Comparison of ENCODE assay signal across 7 mouse cellular contexts in the genomic region with DNA sequence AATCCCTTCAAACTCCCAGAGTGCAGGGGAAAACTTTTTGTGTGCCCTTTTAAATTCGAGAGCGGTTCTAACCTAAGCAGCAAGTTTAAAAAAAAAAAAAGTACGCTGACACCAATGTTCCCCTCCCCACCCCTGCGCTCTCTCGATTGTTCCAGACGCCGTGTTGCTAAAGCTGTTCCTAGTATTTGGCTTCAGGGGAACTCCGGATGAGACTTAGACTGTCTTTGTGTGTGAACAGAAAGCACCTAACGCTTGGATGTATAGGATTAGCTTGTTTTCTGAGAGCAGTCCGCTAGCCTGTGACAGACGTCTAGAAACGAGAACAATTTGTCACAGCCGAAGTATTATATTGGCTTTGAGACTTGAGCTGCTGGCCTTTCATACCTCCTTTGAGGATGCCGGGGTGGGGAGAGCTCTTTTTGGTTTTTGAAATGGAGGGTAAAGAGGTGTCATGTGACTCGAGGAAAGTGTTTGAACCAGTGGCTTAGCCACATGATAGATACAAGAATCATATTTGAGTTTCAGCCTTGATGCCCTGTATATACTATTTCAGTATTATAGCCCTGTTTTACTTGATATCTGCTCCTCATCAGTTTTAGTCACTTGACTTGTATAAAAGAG. TPM values are rescaled to one million over a fixed set of nuclear protein-coding genes. Genes with fewer than 3 reads are reported as not detected.
DNase-seq lines count a peak whose midpoint lies in the region; ATAC-seq lines count a peak whose summit lies in the region.

No protein-coding gene starts in this region.

- DNase-seq in B cell, adult 2 months, result peak; percentile 35 to 42
- peak; percentile 8 to 36 for DNase-seq in CD8-positive naive resting alpha-beta T cell, adult 2 months (ENCODE audit: low read depth in 2 of 2, low spot score in 2 of 2)
- DNase-seq in embryo, embryonic 9.5 days (ENCODE audit: extremely low spot score), result peak; percentile 20
- peak; percentile 28 for DNase-seq in lung, postnatal 36 days
- peak; percentile 29 for DNase-seq in thymus, postnatal 14 days
- no peak for DNase-seq in ovary, postnatal 36 days (ENCODE audit: low spot score)

- H3K27ac ChIP-seq in hindbrain, embryonic 16.5 days (ENCODE audit: low read depth, low read length), result no peak overlapping the region

- 2% methylated on average over 15 of the region's 15 CpGs for WGBS in hindbrain, embryonic 16.5 days

- H3K4me3 ChIP-seq in hindbrain, embryonic 16.5 days (ENCODE audit: low read length), result peak overlapping the region; percentile 90

- no peaks in the 10 kb centered on the region for H3K27me3 ChIP-seq in hindbrain, embryonic 16.5 days (replicated peaks; ENCODE audit: control insufficient read depth, insufficient read depth, low read length)

- H3K4me1 ChIP-seq in hindbrain, embryonic 16.5 days (ENCODE audit: control insufficient read depth, insufficient read depth, low read depth, low read length), result peaks cover 4% of the 10 kb centered on the region

- no peaks in the 10 kb centered on the region for H3K36me3 ChIP-seq in hindbrain, embryonic 16.5 days (ENCODE audit: control insufficient read depth, insufficient read depth, low read length)

- H3K9ac ChIP-seq in hindbrain, embryonic 16.5 days (ENCODE audit: low read depth, low read length), result peak overlapping the region; percentile 87

- peak overlapping the region; percentile 92 for H3K4me2 ChIP-seq in hindbrain, embryonic 16.5 days (ENCODE audit: low read length)

- H3K9me3 ChIP-seq in hindbrain, embryonic 16.5 days (ENCODE audit: control insufficient read depth, low read length), result no peaks in the 10 kb centered on the region

- no peak for ATAC-seq in hindbrain, embryonic 16.5 days

RNA-seq across cellular contexts. Expression of gene Traf6, which starts 1.0 kb away (rescaled TPM):
- 4.1 and 5.8 TPM in 2 replicates for polyA plus RNA-seq in hindbrain, embryonic 16.5 days (2015; fragmentation: Nextera tagmentation; extraction: Ambion mirVana)

RNA-seq across cellular contexts. Expression of gene B230118H07Rik, which starts 29.9 kb away (rescaled TPM):
- 50.0 and 50.5 TPM in 2 replicates for polyA plus RNA-seq in hindbrain, embryonic 16.5 days (2015; fragmentation: Nextera tagmentation; extraction: Ambion mirVana)

RNA-seq across cellular contexts. Expression of gene Rag1, which starts 30.0 kb away (rescaled TPM):
- 0.09 and 0.17 TPM in 2 replicates for polyA plus RNA-seq in hindbrain, embryonic 16.5 days (2015; fragmentation: Nextera tagmentation; extraction: Ambion mirVana)

RNA-seq across cellular contexts. Expression of gene Rag2, which starts 54.8 kb away (rescaled TPM):
- not detected in 2 replicates for polyA plus RNA-seq in hindbrain, embryonic 16.5 days (2015; fragmentation: Nextera tagmentation; extraction: Ambion mirVana)
